Comparison of ENCODE assay signal across 9 mouse cellular contexts in genomic region chr5:111341609-111342008, GRCm38 (mm10). TPM values are rescaled to one million over a fixed set of nuclear protein-coding genes. Genes with fewer than 3 reads are reported as not detected.
DNase-seq lines count a peak whose midpoint lies in the region; ATAC-seq lines count a peak whose summit lies in the region.
"Had no signal": no experiment of that assay in that cellular context is flagged by ENCODE, and none has a peak within 500 bp of the region (broad histone marks: within the 10 kb centered on the region; RNA-seq: fewer than 3 reads in every experiment).

No protein-coding gene starts in this region.

- H3K36me3 ChIP-seq in splenic B cell, adult 2 months (ENCODE audit: control insufficient read depth, insufficient read depth, low read length, poor library complexity, severe bottlenecking), result peaks cover 3% of the 10 kb centered on the region

- H3K27me3 ChIP-seq in splenic B cell, adult 2 months (ENCODE audit: control insufficient read depth, insufficient read depth, low read length, poor library complexity, severe bottlenecking), result no peaks in the 10 kb centered on the region
- H3K27me3 ChIP-seq: neural tube, embryonic 12.5 days had no signal

- intact Hi-C loops in heart, postnatal 10 days (cut with DNase I), result loop anchor here (1.0 to 5.0 kb wide), 2 partner anchors 68 to 504 kb away; partner anchors contain the start of genes Chek2 and Hscb
- intact Hi-C loops in heart, postnatal 25 days (cut with DNase I), result loop anchor here (1.0 kb wide), 1 partner anchor 68 kb away; no protein-coding TSS in a partner anchor

- peak; percentile 56 to 64; a peak in 2 of 4 replicates for ATAC-seq in hematopoietic stem cell, adult 5-6 weeks (replicated peaks in 1 of 2; ENCODE audit: insufficient read depth in 1 of 2, low FRiP score in 2 of 2, low TSS enrichment in 1 of 2, low read depth in 1 of 2, poor library complexity in 2 of 2, severe bottlenecking in 2 of 2)
- ATAC-seq in monocyte, adult 5-6 weeks (replicated peaks; ENCODE audit: insufficient number of reproducible peaks, low FRiP score, low TSS enrichment, poor library complexity, severe bottlenecking), result no peak
- no peak for ATAC-seq in activated CD4-positive, CD25-positive, alpha-beta regulatory T cell, adult 4 months

- DNase-seq in heart, postnatal 10 days, result peak; percentile 28 to 67
- no peak for DNase-seq in heart, postnatal 25 days (ENCODE audit: low spot score)
- DNase-seq in thymus, postnatal 0 days (ENCODE audit: low spot score), result peak; percentile 61
- no peak for DNase-seq in thymus, adult 18-20 months
- DNase-seq in splenic B cell, adult 2 months (ENCODE audit: low read depth, low spot score), result peak; percentile 69

RNA-seq across cellular contexts. Expression of gene Pitpnb, which starts 11.0 kb away (rescaled TPM):
- 10 to 100 TPM; 55.4 to 57.8 TPM for total RNA-seq in heart, postnatal 10 days (2021)
- 10 to 100 TPM; 38.1 to 38.4 TPM for total RNA-seq in heart, postnatal 25 days (2021)
- polyA plus RNA-seq in thymus, postnatal 0 days (2015; fragmentation: Nextera tagmentation; extraction: Ambion mirVana), result 88.4 and 89.5 TPM in 2 replicates
- total RNA-seq in hematopoietic stem cell, adult 5-6 weeks (2017), result 18.9 and 27.7 TPM in 2 replicates
- 12.8 to 26.2 TPM (median 18.9 TPM) in 3 replicates for total RNA-seq in monocyte, adult 5-6 weeks (2017)
- 10 to 100 TPM; 64.5 TPM for polyA plus RNA-seq in activated CD4-positive, CD25-positive, alpha-beta regulatory T cell, adult 4 months (2017; shearing (Covaris generic))

Comparison
In these comparisons a context has a peak if more than half of its experiments do, and no peak if none do; other contexts are left out.
1. DNase-seq: peak in heart, postnatal 10 days (2 of 2), thymus, postnatal 0 days (single experiment) and splenic B cell, adult 2 months (single experiment); none in heart, postnatal 25 days (single experiment) and thymus, adult 18-20 months (0 of 2).
2. ATAC-seq: peak in hematopoietic stem cell, adult 5-6 weeks (2 of 2); none in monocyte, adult 5-6 weeks (single experiment) and activated CD4-positive, CD25-positive, alpha-beta regulatory T cell, adult 4 months (single experiment).